Mouse (Mus musculus) ES-E14 (cell line): ENCODE results near the gene Sema6d. TPM values are rescaled to one million over a fixed set of nuclear protein-coding genes. Genes with fewer than 3 reads are reported as not detected.

Experiments used
- DNase-seq: peaks from one replicate; pipeline ENCODE4 v3.0.0-alpha.2; 2013; ENCODE audit warnings: low read depth, low spot score
- H3K27ac ChIP-seq: 2 replicates; pipeline ENCODE4 v1.5.1; 2012; ENCODE audit warnings: low read depth, mild to moderate bottlenecking, low read length, moderate library complexity, mixed read lengths; ENCODE audit not compliant: poor library complexity, insufficient read depth, severe bottlenecking
- H3K36me3 ChIP-seq: 2 replicates; pipeline ENCODE4 v1.6.1; 2012; ENCODE audit warnings: mild to moderate bottlenecking, low read length, moderate library complexity, mixed read lengths; ENCODE audit not compliant: control insufficient read depth, poor library complexity, insufficient read depth, severe bottlenecking
- H3K4me1 ChIP-seq, 2 experiments: fragments of 150-350 bp in 1 of 2; sonication (generic) in 1 of 2; 2 replicates each; pipeline ENCODE4 v1.6.1; 2012; ENCODE audit warnings: low read length in 2 of 2, mild to moderate bottlenecking in 1 of 2, mixed read lengths in 1 of 2; ENCODE audit not compliant: control insufficient read depth in 2 of 2, insufficient read depth in 2 of 2, poor library complexity in 1 of 2
- H3K4me3 ChIP-seq, 2 experiments: fragments of 150-350 bp in 1 of 2; sonication (generic) in 1 of 2; 2 replicates each; pipeline ENCODE4 v1.5.1; 2012; ENCODE audit warnings: low read length in 2 of 2, low read depth in 1 of 2, mild to moderate bottlenecking in 1 of 2, mixed read lengths in 1 of 2; ENCODE audit not compliant: insufficient read depth in 1 of 2, poor library complexity in 1 of 2, severe bottlenecking in 1 of 2
- H3K9ac ChIP-seq: 2 replicates; pipeline ENCODE4 v1.6.1; 2012; ENCODE audit warnings: low read depth, mild to moderate bottlenecking, low read length, mixed read lengths; ENCODE audit not compliant: poor library complexity, insufficient read depth, severe bottlenecking
- H3K9me3 ChIP-seq: fragments of 150-350 bp; sonication (generic); 2 replicates; pipeline ENCODE4 v1.6.1; 2012; ENCODE audit warnings: low read depth, mild to moderate bottlenecking, low read length; ENCODE audit not compliant: control insufficient read depth, insufficient read depth
- CHD2 ChIP-seq: IDR thresholded peaks from 2 replicates; pipeline ENCODE4 v1.6.1; 2014; ENCODE audit warnings: mild to moderate bottlenecking, low read depth, low read length, inconsistent platforms
- HCFC1 ChIP-seq: IDR thresholded peaks from 2 replicates; pipeline ENCODE4 v1.6.1; 2012; ENCODE audit warnings: low read length, inconsistent platforms, borderline replicate concordance; ENCODE audit not compliant: insufficient read depth
- MAFK ChIP-seq: IDR thresholded peaks from 2 replicates; pipeline ENCODE4 v1.6.1; 2014; ENCODE audit warnings: mild to moderate bottlenecking, low read depth, low read length, inconsistent platforms; ENCODE audit not compliant: insufficient read depth
- ZC3H11A ChIP-seq: IDR thresholded peaks from 2 replicates; pipeline ENCODE4 v1.6.1; 2012; ENCODE audit warnings: low read depth, mild to moderate bottlenecking, inconsistent platforms, low read length, borderline replicate concordance
- ZNF384 ChIP-seq: IDR thresholded peaks from 2 replicates; pipeline ENCODE4 v1.6.1; 2012; ENCODE audit warnings: low read depth, low read length, inconsistent platforms
- in situ Hi-C, 2 experiments: fragments of 600-800 bp; cut with MboI; formaldehyde crosslinking; loops; one replicate each; pipeline ENCODE4 v1.15.1; 2025; ENCODE audit warnings: low sequenced_read_pairs in 2 of 2, inconsistent platforms in 1 of 2; ENCODE audit not compliant: unreplicated experiment in 2 of 2
- total RNA-seq: library from RNA; depleted of rRNA; stranded (reverse); fragments of 300-350 nt; gene quantifications from 2 replicates; pipeline ENCODE4 v1.2.3, GENCODE M21; 2012

The Sema6d gene
- total RNA-seq, 1 experiment, result 0.54 TPM

- Histone ChIP-seq H3K9ac (no peak overlapping the region), H3K4me3 (no peak overlapping the region), H3K27ac (no peak overlapping the region), H3K36me3 (no peaks in the 10 kb centered on the region), H3K4me1 (no peaks in the 10 kb centered on the region), H3K9me3 (no peaks in the 10 kb centered on the region)
- DNase-seq, result no peak
- TF ChIP-seq CHD2 (no peak), ZNF384 (no peak), ZC3H11A (no peak), MAFK (no peak), HCFC1 (no peak)
- in situ Hi-C loops, result no loop called here
Measured at GRCm38 (mm10) chr2:124244543-124245245, 154.9 kb downstream of the Sema6d start.

DNA sequence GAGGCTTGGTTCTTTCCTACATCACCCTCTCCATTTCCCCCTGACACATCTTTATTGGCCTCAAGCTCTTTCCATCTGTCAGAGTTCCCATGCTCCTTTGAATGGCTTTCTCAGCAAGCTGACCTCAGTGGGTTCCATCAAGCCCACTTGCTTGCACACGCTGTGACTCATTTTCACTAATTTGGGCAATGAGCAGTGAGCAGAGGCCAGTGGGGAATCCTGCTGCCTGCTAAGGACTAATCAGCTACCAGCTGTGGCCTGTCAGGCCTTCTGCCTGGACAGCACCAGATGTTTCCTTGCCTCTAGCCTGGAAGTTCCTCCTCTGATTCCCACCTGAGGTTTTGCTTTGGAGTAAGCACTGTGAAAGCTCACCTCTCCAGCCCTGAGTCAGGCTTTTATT is 168.3 kb downstream of the Sema6d start:
- H3K4me3 ChIP-seq, result no peak overlapping the region
- TF ChIP-seq HCFC1, result no peak
- TF ChIP-seq ZNF384, result no peak
- no peak for TF ChIP-seq ZC3H11A
- H3K27ac ChIP-seq, result no peak overlapping the region
- in situ Hi-C loops, result no loop called here
- no peak for DNase-seq
- H3K9me3 ChIP-seq, result no peaks in the 10 kb centered on the region
- H3K9ac ChIP-seq, result no peak overlapping the region
- H3K36me3 ChIP-seq, result no peaks in the 10 kb centered on the region
- no peaks in the 10 kb centered on the region for H3K4me1 ChIP-seq

- no peak for TF ChIP-seq MAFK
- TF ChIP-seq ZNF384, result no peak
- no peak for TF ChIP-seq ZC3H11A
- no peak for TF ChIP-seq CHD2
- TF ChIP-seq HCFC1, result no peak
- Histone ChIP-seq H3K9me3 (no peaks in the 10 kb centered on the region), H3K4me3 (no peak overlapping the region), H3K27ac (no peak overlapping the region), H3K36me3 (no peaks in the 10 kb centered on the region), H3K4me1 (no peaks in the 10 kb centered on the region), H3K9ac (no peak overlapping the region)
- in situ Hi-C loops, result no loop called here
- DNase-seq, result no peak
Measured at GRCm38 (mm10) chr2:124264309-124264708, 174.5 kb downstream of the Sema6d start.

DNA sequence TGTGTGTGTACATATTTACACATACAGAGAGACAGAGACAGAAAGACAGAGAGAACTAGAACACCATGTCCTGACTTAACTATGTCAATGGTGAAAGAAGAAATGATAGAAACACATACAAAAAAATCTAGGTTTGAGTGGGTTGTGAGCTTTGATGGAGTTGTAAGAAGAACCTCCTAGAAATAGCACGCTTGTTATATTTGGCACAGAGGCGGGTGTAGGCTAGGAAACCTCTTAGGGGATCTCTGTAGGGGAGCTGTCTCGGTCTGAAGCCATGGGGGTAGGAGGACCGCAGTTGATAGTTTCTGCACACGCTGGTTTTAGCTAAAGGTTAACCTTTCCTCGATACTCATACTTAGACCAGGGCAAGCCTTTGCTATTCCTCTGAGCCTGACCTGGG is 181.4 kb downstream of the Sema6d start:
- in situ Hi-C loops, result no loop called here
- TF ChIP-seq MAFK (no peak), ZNF384 (no peak), CHD2 (no peak), ZC3H11A (no peak), HCFC1 (no peak)
- Histone ChIP-seq H3K36me3 (no peaks in the 10 kb centered on the region), H3K4me1 (no peaks in the 10 kb centered on the region), H3K9ac (no peak overlapping the region), H3K4me3 (no peak overlapping the region), H3K27ac (no peak overlapping the region), H3K9me3 (no peaks in the 10 kb centered on the region)
- no peak for DNase-seq
